ENCODE assay signal across 8 mouse cellular contexts in the genomic region with DNA sequence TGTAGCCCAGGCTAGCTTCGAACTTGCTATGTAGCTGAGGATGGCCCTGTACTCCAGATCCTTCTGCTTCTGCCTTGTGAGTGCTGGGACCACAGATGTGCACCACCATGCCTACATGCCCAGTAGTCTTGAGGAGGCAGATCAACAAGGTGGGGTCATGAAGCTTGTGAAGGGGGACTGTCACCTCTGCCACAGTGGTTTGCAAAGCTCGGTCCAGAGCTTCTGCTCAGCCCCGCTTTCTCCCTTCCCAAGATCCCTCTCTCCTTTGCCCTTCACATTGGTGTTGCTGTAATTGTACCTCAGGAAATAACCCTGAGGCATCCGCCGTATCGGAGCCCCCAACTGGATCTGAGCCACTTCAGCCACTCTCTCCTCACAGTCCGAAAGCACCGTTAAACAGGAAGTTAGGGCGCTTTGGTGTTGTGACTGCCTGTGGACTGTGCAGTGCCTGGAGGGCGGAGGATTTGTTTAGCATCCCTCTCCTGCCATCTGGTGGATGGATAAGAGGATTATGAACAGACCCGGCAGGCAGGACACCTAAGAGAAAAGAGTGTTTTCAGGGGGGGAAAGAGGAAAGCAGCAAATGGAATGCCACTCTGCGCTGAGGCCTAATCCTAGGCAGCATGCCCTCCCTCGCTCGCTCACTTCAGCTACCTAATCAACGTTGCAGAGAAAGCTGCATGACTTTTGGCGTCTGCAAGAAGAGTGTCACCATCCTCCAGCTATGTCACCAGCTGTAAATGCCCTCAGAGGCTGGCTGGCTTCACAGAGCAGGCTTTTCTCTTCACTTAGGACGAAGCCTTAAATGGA. TPM values are rescaled to one million over a fixed set of nuclear protein-coding genes. Genes with fewer than 3 reads are reported as not detected.
DNase-seq lines count a peak whose midpoint lies in the region; ATAC-seq and TF ChIP-seq lines count a peak whose summit lies in the region.

No protein-coding gene starts in this region.

- no peak for TF ChIP-seq EP300 in liver, embryonic 14.5 days (IDR thresholded peaks at IDR 0.05; ENCODE audit: low read depth)

- H3K9ac ChIP-seq in forebrain, embryonic 11.5 days (ENCODE audit: low read length): peak overlapping the region; percentile 57
- H3K9ac ChIP-seq in heart, embryonic 16.5 days (ENCODE audit: low read length): peak overlapping the region; percentile 79
- H3K9ac ChIP-seq in liver, embryonic 14.5 days (replicated peaks): no peak overlapping the region
- H3K9ac ChIP-seq in neural tube, embryonic 11.5 days (ENCODE audit: low read length): peak overlapping the region; percentile 27; the same call in 1 of the 2 replicates

- H3K27me3 ChIP-seq in E14TG2a.4 (ENCODE audit: insufficient read depth, low read length): peaks cover 11% of the 10 kb centered on the region
- H3K27me3 ChIP-seq in forebrain, embryonic 11.5 days (ENCODE audit: control insufficient read depth, insufficient read depth, low read length): no peaks in the 10 kb centered on the region
- no peaks in the 10 kb centered on the region for H3K27me3 ChIP-seq in heart, embryonic 16.5 days (ENCODE audit: control insufficient read depth, insufficient read depth, low read length)
- H3K27me3 ChIP-seq in liver, embryonic 14.5 days (ENCODE audit: control insufficient read depth, insufficient read depth, low read length): no peaks in the 10 kb centered on the region
- H3K27me3 ChIP-seq in neural tube, embryonic 11.5 days (ENCODE audit: control insufficient read depth, insufficient read depth, low read length): no peaks in the 10 kb centered on the region

- peaks cover 16% of the 10 kb centered on the region; the same call in 1 of the 2 replicates for H3K4me1 ChIP-seq in E14TG2a.4 (replicated peaks; ENCODE audit: low read depth, low read length)
- H3K4me1 ChIP-seq in forebrain, embryonic 11.5 days (replicated peaks; ENCODE audit: control insufficient read depth, insufficient read depth, low read length): no peaks in the 10 kb centered on the region
- H3K4me1 ChIP-seq in heart, embryonic 16.5 days (ENCODE audit: control insufficient read depth, insufficient read depth, low read length): 0 out of 2 replicates have a peak, but pooled peaks cover 2% of the 10 kb centered on the region
- peaks cover 0 to 2% of the 10 kb centered on the region in 2 experiments; a peak in 1 of 4 replicates for H3K4me1 ChIP-seq in liver, embryonic 14.5 days (replicated peaks; ENCODE audit: control insufficient read depth in 2 of 2, insufficient read depth in 2 of 2, low read length in 1 of 2)
- no peaks in the 10 kb centered on the region; the same call in 1 of the 2 replicates for H3K4me1 ChIP-seq in neural tube, embryonic 11.5 days (ENCODE audit: control insufficient read depth, insufficient read depth, low read length)

- H3K27ac ChIP-seq in forebrain, embryonic 11.5 days (ENCODE audit: low read depth, low read length): no peak overlapping the region
- H3K27ac ChIP-seq in heart, embryonic 16.5 days (ENCODE audit: low read length): no peak overlapping the region
- no peak overlapping the region for H3K27ac ChIP-seq in liver, embryonic 14.5 days
- no peak overlapping the region for H3K27ac ChIP-seq in neural tube, embryonic 11.5 days (ENCODE audit: low read depth, low read length)

- peak; percentile 85 for DNase-seq in c-Kit-positive CD71-negative TER-119-negative erythroid progenitor cells, embryonic 14.5 days (ENCODE audit: low read depth)
- peak; percentile 81 for DNase-seq in forebrain, embryonic 11.5 days (ENCODE audit: low spot score)
- DNase-seq in kidney, postnatal 25 days: peak; percentile 75 to 77
- peak; percentile 35 to 54 (median 50) for DNase-seq in liver, embryonic 14.5 days (ENCODE audit: low read depth in 3 of 3, low spot score in 3 of 3)
- DNase-seq in neural tube, embryonic 11.5 days (ENCODE audit: low spot score): peak; percentile 81
- peak; percentile 66 for DNase-seq in testis, postnatal 10 days (ENCODE audit: low spot score)

- peak overlapping the region; percentile 46 for H3K4me2 ChIP-seq in forebrain, embryonic 11.5 days (ENCODE audit: low read depth, low read length, severe bottlenecking)
- H3K4me2 ChIP-seq in heart, embryonic 16.5 days (ENCODE audit: low read depth, low read length): peak overlapping the region; percentile 80
- peak overlapping the region; percentile 54 for H3K4me2 ChIP-seq in liver, embryonic 14.5 days (ENCODE audit: low read depth)
- peak overlapping the region; percentile 35 for H3K4me2 ChIP-seq in neural tube, embryonic 11.5 days (ENCODE audit: low read depth)

- no peaks in the 10 kb centered on the region for H3K9me3 ChIP-seq in E14TG2a.4 (ENCODE audit: low read length)
- no peaks in the 10 kb centered on the region for H3K9me3 ChIP-seq in forebrain, embryonic 11.5 days (ENCODE audit: control insufficient read depth, low read length)
- H3K9me3 ChIP-seq in heart, embryonic 16.5 days (replicated peaks; ENCODE audit: control insufficient read depth, low read length): no peaks in the 10 kb centered on the region
- no peaks in the 10 kb centered on the region for H3K9me3 ChIP-seq in liver, embryonic 14.5 days (ENCODE audit: control insufficient read depth, low read length)
- no peaks in the 10 kb centered on the region for H3K9me3 ChIP-seq in neural tube, embryonic 11.5 days (ENCODE audit: control insufficient read depth, low read length)

- no peaks in the 10 kb centered on the region for H3K36me3 ChIP-seq in E14TG2a.4 (ENCODE audit: insufficient read depth, low read length)
- H3K36me3 ChIP-seq in forebrain, embryonic 11.5 days (ENCODE audit: control insufficient read depth, insufficient read depth, low read length): no peaks in the 10 kb centered on the region
- H3K36me3 ChIP-seq in heart, embryonic 16.5 days (ENCODE audit: control insufficient read depth, insufficient read depth): no peaks in the 10 kb centered on the region
- no peaks in the 10 kb centered on the region for H3K36me3 ChIP-seq in liver, embryonic 14.5 days (replicated peaks; ENCODE audit: control insufficient read depth, insufficient read depth, low read depth)
- no peaks in the 10 kb centered on the region for H3K36me3 ChIP-seq in neural tube, embryonic 11.5 days (ENCODE audit: control insufficient read depth, insufficient read depth, low read length)

- no peak overlapping the region; the same call in 1 of the 2 replicates for H3K4me3 ChIP-seq in E14TG2a.4 (replicated peaks; ENCODE audit: low read length)
- H3K4me3 ChIP-seq in forebrain, embryonic 11.5 days (ENCODE audit: low read depth, low read length): no peak overlapping the region
- H3K4me3 ChIP-seq in heart, embryonic 16.5 days (ENCODE audit: low read length): peak overlapping the region; percentile 48
- peak overlapping the region; percentile 23 to 34; a peak in 3 of 4 replicates for H3K4me3 ChIP-seq in liver, embryonic 14.5 days (ENCODE audit: insufficient read depth in 1 of 2, low read depth in 2 of 2, low read length in 2 of 2)
- 0 out of 2 replicates have a peak overlapping the region, but pooled peaks have one; percentile 2 for H3K4me3 ChIP-seq in neural tube, embryonic 11.5 days (ENCODE audit: low read depth, low read length)

- peak; percentile 38 for TF ChIP-seq CTCF in E14TG2a.4 (conservative IDR thresholded peaks at IDR 0.05; ENCODE audit: low read length)
- TF ChIP-seq CTCF in liver, embryonic 14.5 days (IDR thresholded peaks at IDR 0.05; ENCODE audit: low read depth): peak; percentile 73

- ATAC-seq in forebrain, embryonic 11.5 days (replicated peaks; ENCODE audit: low FRiP score): peak; percentile 86
- peak; percentile 90 for ATAC-seq in heart, embryonic 16.5 days (replicated peaks; ENCODE audit: extremely low read depth, insufficient read depth, low FRiP score)
- peak; percentile 65 for ATAC-seq in liver, embryonic 14.5 days (ENCODE audit: insufficient read depth)
- ATAC-seq in neural tube, embryonic 11.5 days (ENCODE audit: insufficient read depth, low FRiP score, low TSS enrichment): peak; percentile 78; the same call in 1 of the 2 replicates

- WGBS in forebrain, embryonic 11.5 days: 17% methylated on average over 17 of the region's 17 CpGs
- 17% methylated on average over 17 of the region's 17 CpGs for WGBS in heart, embryonic 16.5 days
- 16% methylated on average over 17 of the region's 17 CpGs for WGBS in liver, embryonic 14.5 days (ENCODE audit: insufficient replicate concordance)
- WGBS in neural tube, embryonic 11.5 days: 21% methylated on average over 17 of the region's 17 CpGs

RNA-seq across cellular contexts. Expression of a gene that starts 27.2 kb away (rescaled TPM):
- 37.8 and 41.1 TPM in 2 replicates for polyA plus RNA-seq in forebrain, embryonic 11.5 days (2014; fragmentation: Nextera tagmentation; extraction: Ambion mirVana)
- 48.8 and 49.0 TPM in 2 replicates for polyA plus RNA-seq in heart, embryonic 16.5 days (2015; fragmentation: Nextera tagmentation; extraction: Ambion mirVana)
- 8.1 and 8.9 TPM in 2 replicates for polyA plus RNA-seq in liver, embryonic 14.5 days (2012; rRNA removed)
- polyA plus RNA-seq in liver, embryonic 14.5 days (2014; fragmentation: Nextera tagmentation; extraction: Ambion mirVana): 8.8 and 8.9 TPM in 2 replicates
- polyA plus RNA-seq in neural tube, embryonic 11.5 days (2014; fragmentation: Nextera tagmentation; extraction: Ambion mirVana): 39.5 and 47.0 TPM in 2 replicates

RNA-seq across cellular contexts. Expression of a gene that starts 27.4 kb away (rescaled TPM):
- 14.3 and 20.7 TPM in 2 replicates for polyA plus RNA-seq in forebrain, embryonic 11.5 days (2014; fragmentation: Nextera tagmentation; extraction: Ambion mirVana)
- polyA plus RNA-seq in heart, embryonic 16.5 days (2015; fragmentation: Nextera tagmentation; extraction: Ambion mirVana): 11.4 and 15.2 TPM in 2 replicates
- 0.93 and 1.1 TPM in 2 replicates for polyA plus RNA-seq in liver, embryonic 14.5 days (2012; rRNA removed)
- 0.99 and 1.3 TPM in 2 replicates for polyA plus RNA-seq in liver, embryonic 14.5 days (2014; fragmentation: Nextera tagmentation; extraction: Ambion mirVana)
- 12.3 and 13.6 TPM in 2 replicates for polyA plus RNA-seq in neural tube, embryonic 11.5 days (2014; fragmentation: Nextera tagmentation; extraction: Ambion mirVana)

RNA-seq across cellular contexts. Expression of a gene that starts 56.0 kb away (rescaled TPM):
- 14.6 and 14.9 TPM in 2 replicates for polyA plus RNA-seq in forebrain, embryonic 11.5 days (2014; fragmentation: Nextera tagmentation; extraction: Ambion mirVana)
- 3.9 and 4.1 TPM in 2 replicates for polyA plus RNA-seq in heart, embryonic 16.5 days (2015; fragmentation: Nextera tagmentation; extraction: Ambion mirVana)
- polyA plus RNA-seq in liver, embryonic 14.5 days (2012; rRNA removed): 0.21 and 0.26 TPM in 2 replicates
- polyA plus RNA-seq in liver, embryonic 14.5 days (2014; fragmentation: Nextera tagmentation; extraction: Ambion mirVana): 0.22 and 0.42 TPM in 2 replicates
- 13.6 and 14.4 TPM in 2 replicates for polyA plus RNA-seq in neural tube, embryonic 11.5 days (2014; fragmentation: Nextera tagmentation; extraction: Ambion mirVana)

Comparison
In these comparisons a context has a peak if more than half of its experiments do, and no peak if none do; other contexts are left out.
1. H3K4me3 ChIP-seq: peak in heart, embryonic 16.5 days (single experiment), liver, embryonic 14.5 days (2 of 2) and neural tube, embryonic 11.5 days (single experiment); none in E14TG2a.4 (single experiment) and forebrain, embryonic 11.5 days (single experiment).
2. Peak in every context shown above with its lines, with median percentiles within 50 percentile points of each other: DNase-seq, ATAC-seq and H3K4me2 ChIP-seq.